Mouse (Mus musculus): ENCODE results near the gene Myh11. TPM values are rescaled to one million over a fixed set of nuclear protein-coding genes. Genes with fewer than 3 reads are reported as not detected.

Gene Myh11
- polyA plus RNA-seq, 1 experiment from 2014 or later, result 15.1 TPM

- Histone ChIP-seq H3K27me3 (replicated peaks; ENCODE audit: insufficient read depth, low read length) (no peaks in the 10 kb centered on the region), H3K36me3 (ENCODE audit: insufficient read depth, low read length) (0 out of 2 replicates have a peak, but pooled peaks cover 3% of the 10 kb centered on the region), H3K27ac (ENCODE audit: low read length) (no peak overlapping the region), H3K9me3 (ENCODE audit: low read length) (no peaks in the 10 kb centered on the region), H3K4me2 (replicated peaks; ENCODE audit: low read depth, low read length) (no peak overlapping the region), H3K4me3 (ENCODE audit: low read depth, low read length) (no peak overlapping the region), H3K4me1 (ENCODE audit: insufficient read depth, low read depth, low read length) (peaks cover 3% of the 10 kb centered on the region; the same call in 1 of the 2 replicates), H3K9ac (replicated peaks; ENCODE audit: low read depth) (no peak overlapping the region)
- DNase-seq (ENCODE audit: low spot score) (peak; percentile 54), ATAC-seq (no peak)
- 48% methylated on average over 6 of the region's 6 CpGs for WGBS
- TF ChIP-seq EP300 (IDR thresholded peaks at IDR 0.05) (no peak), CTCF (IDR thresholded peaks at IDR 0.05) (peak; percentile 86)
Observed at GRCm38 (mm10) chr16:14311371-14311770, 20.2 kb upstream of the Myh11 start.

GRCm38 (mm10) chr16:14309833-14310232 lies 18.7 kb upstream of the Myh11 start:
- TF ChIP-seq CTCF (IDR thresholded peaks at IDR 0.05) (no peak), EP300 (IDR thresholded peaks at IDR 0.05) (no peak)
- no peak overlapping the region for H3K4me3 ChIP-seq (ENCODE audit: low read depth, low read length)
- DNase-seq (ENCODE audit: low spot score), result no peak
- H3K4me1 ChIP-seq (ENCODE audit: insufficient read depth, low read depth, low read length), result no peaks in the 10 kb centered on the region
- H3K9ac ChIP-seq (replicated peaks; ENCODE audit: low read depth), result no peak overlapping the region
- no peak overlapping the region for H3K4me2 ChIP-seq (replicated peaks; ENCODE audit: low read depth, low read length)
- no peak for ATAC-seq
- 0 out of 2 replicates have a peak, but pooled peaks cover 3% of the 10 kb centered on the region for H3K36me3 ChIP-seq (ENCODE audit: insufficient read depth, low read length)
- H3K27me3 ChIP-seq (replicated peaks; ENCODE audit: insufficient read depth, low read length), result no peaks in the 10 kb centered on the region
- H3K27ac ChIP-seq (ENCODE audit: low read length), result no peak overlapping the region
- 59% methylated on average over 3 of the region's 3 CpGs for WGBS
- H3K9me3 ChIP-seq (ENCODE audit: low read length), result no peaks in the 10 kb centered on the region

- ATAC-seq (no peak), DNase-seq (ENCODE audit: low spot score) (no peak)
- H3K27ac ChIP-seq (ENCODE audit: low read length), result no peak overlapping the region
- no peak overlapping the region for H3K9ac ChIP-seq (replicated peaks; ENCODE audit: low read depth)
- no peak for TF ChIP-seq EP300 (IDR thresholded peaks at IDR 0.05)
- no peak for TF ChIP-seq CTCF (IDR thresholded peaks at IDR 0.05)
- WGBS, result 81% methylated on average over 6 of the region's 6 CpGs
- H3K4me2 ChIP-seq (replicated peaks; ENCODE audit: low read depth, low read length), result no peak overlapping the region
- no peaks in the 10 kb centered on the region for H3K27me3 ChIP-seq (replicated peaks; ENCODE audit: insufficient read depth, low read length)
- no peaks in the 10 kb centered on the region for H3K4me1 ChIP-seq (ENCODE audit: insufficient read depth, low read depth, low read length)
- no peaks in the 10 kb centered on the region for H3K9me3 ChIP-seq (ENCODE audit: low read length)
- H3K4me3 ChIP-seq (ENCODE audit: low read depth, low read length), result no peak overlapping the region
- H3K36me3 ChIP-seq (ENCODE audit: insufficient read depth, low read length), result peaks cover 9% of the 10 kb centered on the region; the same call in 1 of the 2 replicates
Observed at GRCm38 (mm10) chr16:14308245-14309073, 17.3 kb upstream of the Myh11 start.

GRCm38 (mm10) chr16:14307373-14307772 lies 16.2 kb upstream of the Myh11 start:
- H3K4me2 ChIP-seq (replicated peaks; ENCODE audit: low read depth, low read length), result no peak overlapping the region
- no peak for TF ChIP-seq CTCF (IDR thresholded peaks at IDR 0.05)
- TF ChIP-seq EP300 (IDR thresholded peaks at IDR 0.05), result no peak
- H3K27me3 ChIP-seq (replicated peaks; ENCODE audit: insufficient read depth, low read length), result no peaks in the 10 kb centered on the region
- H3K9me3 ChIP-seq (ENCODE audit: low read length), result no peaks in the 10 kb centered on the region
- no peak overlapping the region for H3K27ac ChIP-seq (ENCODE audit: low read length)
- no peak for DNase-seq (ENCODE audit: low spot score)
- no peak overlapping the region for H3K4me3 ChIP-seq (ENCODE audit: low read depth, low read length)
- no peaks in the 10 kb centered on the region for H3K4me1 ChIP-seq (ENCODE audit: insufficient read depth, low read depth, low read length)
- no peak overlapping the region for H3K9ac ChIP-seq (replicated peaks; ENCODE audit: low read depth)
- 78% methylated on average over 1 of the region's 1 CpGs for WGBS
- no peak for ATAC-seq
- peaks cover 8% of the 10 kb centered on the region; the same call in 1 of the 2 replicates for H3K36me3 ChIP-seq (ENCODE audit: insufficient read depth, low read length)

- Histone ChIP-seq H3K27me3 (replicated peaks; ENCODE audit: insufficient read depth, low read length) (no peaks in the 10 kb centered on the region), H3K27ac (ENCODE audit: low read length) (no peak overlapping the region), H3K4me1 (ENCODE audit: insufficient read depth, low read depth, low read length) (no peaks in the 10 kb centered on the region), H3K9ac (replicated peaks; ENCODE audit: low read depth) (no peak overlapping the region), H3K9me3 (ENCODE audit: low read length) (no peaks in the 10 kb centered on the region), H3K36me3 (ENCODE audit: insufficient read depth, low read length) (peaks cover 8% of the 10 kb centered on the region; the same call in 1 of the 2 replicates), H3K4me3 (ENCODE audit: low read depth, low read length) (no peak overlapping the region), H3K4me2 (replicated peaks; ENCODE audit: low read depth, low read length) (no peak overlapping the region)
- no peak for ATAC-seq
- WGBS, result 68% methylated on average over 1 of the region's 1 CpGs
- DNase-seq (ENCODE audit: low spot score), result no peak
- TF ChIP-seq CTCF (IDR thresholded peaks at IDR 0.05), result no peak
- TF ChIP-seq EP300 (IDR thresholded peaks at IDR 0.05), result no peak
Observed at GRCm38 (mm10) chr16:14306451-14306850, 15.3 kb upstream of the Myh11 start.

GRCm38 (mm10) chr16:14304791-14305190 lies 13.6 kb upstream of the Myh11 start:
- Histone ChIP-seq H3K27ac (ENCODE audit: low read length) (no peak overlapping the region), H3K4me2 (replicated peaks; ENCODE audit: low read depth, low read length) (no peak overlapping the region), H3K27me3 (replicated peaks; ENCODE audit: insufficient read depth, low read length) (no peaks in the 10 kb centered on the region), H3K4me3 (ENCODE audit: low read depth, low read length) (no peak overlapping the region), H3K4me1 (ENCODE audit: insufficient read depth, low read depth, low read length) (no peaks in the 10 kb centered on the region), H3K9ac (replicated peaks; ENCODE audit: low read depth) (no peak overlapping the region), H3K36me3 (ENCODE audit: insufficient read depth, low read length) (peaks cover 11% of the 10 kb centered on the region; the same call in 1 of the 2 replicates), H3K9me3 (ENCODE audit: low read length) (no peaks in the 10 kb centered on the region)
- TF ChIP-seq EP300 (IDR thresholded peaks at IDR 0.05), result no peak
- TF ChIP-seq CTCF (IDR thresholded peaks at IDR 0.05), result no peak
- 78% methylated on average over 3 of the region's 3 CpGs for WGBS
- ATAC-seq, result no peak
- DNase-seq (ENCODE audit: low spot score), result no peak
